Mouse (Mus musculus) kidney, embryonic 14.5 days (tissue): ENCODE measurements at regions not wholly inside any gene's neighbourhood (a gene's known extent, or its start where the extent isn't known, plus 50 kb on each side); places are given as distances from the start of the nearest gene placed in this dataset.

Experiments used
- ATAC-seq: fragments of 200-750 bp; cut with Nextera tagmentation; 2 replicates; pipeline ENCODE4 v1.8.0; 2017; ENCODE audit warnings: moderate number of reproducible peaks, mild to moderate bottlenecking, moderate TSS enrichment, moderate library complexity; ENCODE audit not compliant: low FRiP score, low TSS enrichment
- H3K27ac ChIP-seq: fragments of 300-500 bp; sonication (generic); 2 replicates; pipeline ENCODE4 v1.5.1; 2014; ENCODE audit warnings: low read depth, mild to moderate bottlenecking, low read length, moderate library complexity, mixed read lengths
- H3K27me3 ChIP-seq: fragments of 300-500 bp; sonication (generic); 2 replicates; pipeline ENCODE4 v1.6.1; 2014; ENCODE audit warnings: mild to moderate bottlenecking, low read length; ENCODE audit not compliant: control insufficient read depth, insufficient read depth
- H3K36me3 ChIP-seq: fragments of 300-500 bp; sonication (generic); 2 replicates; pipeline ENCODE4 v1.6.1; 2014; ENCODE audit warnings: low read length, mixed read lengths; ENCODE audit not compliant: control insufficient read depth, insufficient read depth
- H3K4me1 ChIP-seq: fragments of 300-500 bp; sonication (generic); 2 replicates; pipeline ENCODE4 v1.6.1; 2014; ENCODE audit warnings: low read length, mixed read lengths; ENCODE audit not compliant: control insufficient read depth, insufficient read depth
- H3K4me2 ChIP-seq: fragments of 300-500 bp; sonication (generic); replicated peaks from 2 replicates; pipeline ENCODE4 v1.6.1; 2014; ENCODE audit warnings: low read depth, mild to moderate bottlenecking, low read length
- H3K4me3 ChIP-seq: fragments of 300-500 bp; sonication (generic); 2 replicates; pipeline ENCODE4 v1.5.1; 2014; ENCODE audit warnings: mild to moderate bottlenecking, low read length
- H3K9ac ChIP-seq: fragments of 300-500 bp; sonication (generic); 2 replicates; pipeline ENCODE4 v1.6.1; 2014; ENCODE audit warnings: low read depth, mild to moderate bottlenecking, low read length, moderate library complexity
- H3K9me3 ChIP-seq: fragments of 300-500 bp; sonication (generic); 2 replicates; pipeline ENCODE4 v1.6.1; 2016; ENCODE audit warnings: low read length; ENCODE audit not compliant: control insufficient read depth
- WGBS: fragments of 180-500 bp; shearing (Covaris S2); extraction: QIAGEN DNeasy Blood & Tissue Kit; methylation state at CpG from one replicate; pipeline ENCODE4 v1.1.7; 2014; 5-methylcytosine and 5-hydroxymethylcytosine counted together

DNA sequence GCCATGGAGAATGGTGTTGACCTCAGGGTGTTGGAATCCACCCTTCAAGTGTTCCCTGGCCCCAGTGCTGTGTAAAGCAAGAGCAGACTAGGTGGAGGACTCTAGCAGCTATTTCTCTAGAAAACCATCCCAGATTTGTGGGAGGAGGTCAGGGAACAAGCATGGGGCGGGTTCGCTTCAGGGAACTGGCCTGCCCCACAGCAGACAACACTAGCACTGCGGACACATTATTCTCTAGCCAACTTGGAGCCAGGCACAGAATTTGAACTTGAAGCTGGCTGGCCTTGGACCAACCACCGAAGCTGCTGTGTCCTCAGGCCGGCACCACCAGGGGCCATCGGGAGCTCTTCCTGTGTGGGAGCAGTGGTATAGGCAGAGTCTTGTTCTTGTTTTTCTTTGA, 227.5 kb upstream of the Adra1b start:
- H3K9me3 ChIP-seq = no peaks in the 10 kb centered on the region
- no peak for ATAC-seq
- no peak overlapping the region for H3K4me3 ChIP-seq
- 88% methylated on average over 6 of the region's 6 CpGs for whole genome bisulfite sequencing
- H3K4me1 ChIP-seq = no peaks in the 10 kb centered on the region
- no peak overlapping the region for H3K4me2 ChIP-seq
- H3K27me3 ChIP-seq = no peaks in the 10 kb centered on the region
- no peaks in the 10 kb centered on the region for H3K36me3 ChIP-seq
- no peak overlapping the region for H3K9ac ChIP-seq
- H3K27ac ChIP-seq = no peak overlapping the region

DNA sequence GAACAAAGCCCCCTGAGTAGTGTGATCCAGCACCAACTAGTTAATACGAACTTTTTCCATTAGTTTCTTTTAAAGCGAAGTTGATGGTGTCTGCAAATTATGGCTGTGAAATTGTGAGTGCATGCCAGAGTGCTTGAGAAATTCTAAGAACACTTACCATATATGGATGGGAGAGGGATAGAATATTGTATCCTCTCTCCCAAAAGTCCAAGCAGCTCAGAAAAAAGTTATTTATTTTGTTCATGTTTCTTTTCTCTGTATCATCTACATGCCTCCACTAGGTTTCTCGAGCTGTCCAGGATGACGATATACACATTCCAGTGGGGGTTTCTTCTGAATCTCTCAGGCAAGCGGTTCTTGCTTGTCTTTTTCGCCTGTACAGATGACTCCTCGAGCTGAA, 232.2 kb upstream of the Adra1b start:
- H3K9me3 ChIP-seq = no peaks in the 10 kb centered on the region
- H3K4me1 ChIP-seq = no peaks in the 10 kb centered on the region
- no peak overlapping the region for H3K4me3 ChIP-seq
- H3K36me3 ChIP-seq = no peaks in the 10 kb centered on the region
- ATAC-seq = no peak
- H3K4me2 ChIP-seq = no peak overlapping the region
- no peaks in the 10 kb centered on the region for H3K27me3 ChIP-seq
- H3K9ac ChIP-seq = no peak overlapping the region
- 77% methylated on average over 7 of the region's 7 CpGs for WGBS
- H3K27ac ChIP-seq = no peak overlapping the region

DNA sequence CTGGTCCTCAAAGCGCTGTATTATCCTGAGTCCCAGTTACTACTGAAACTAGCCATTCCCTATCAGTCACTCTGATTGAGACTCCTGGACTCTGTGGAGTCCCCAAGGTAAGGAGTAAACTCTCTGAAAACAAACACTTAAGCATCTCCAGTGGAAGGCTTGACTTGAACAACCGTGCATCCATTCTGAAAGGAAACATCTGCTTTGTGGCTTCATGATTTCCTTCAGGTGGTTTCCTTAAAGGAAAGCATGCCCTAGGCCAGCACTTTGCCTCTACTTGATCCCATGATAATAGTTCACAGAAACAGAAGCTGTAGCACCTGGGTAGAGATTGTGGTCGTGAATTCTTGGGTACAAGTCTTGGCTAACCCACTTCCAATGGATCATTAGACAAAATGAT, 235.0 kb upstream of the Adra1b start:
- H3K4me3 ChIP-seq = no peak overlapping the region
- H3K9ac ChIP-seq = no peak overlapping the region
- H3K4me2 ChIP-seq = no peak overlapping the region
- H3K4me1 ChIP-seq = no peaks in the 10 kb centered on the region
- no peak for ATAC-seq
- WGBS = 81% methylated on average over 3 of the region's 3 CpGs
- H3K27me3 ChIP-seq = no peaks in the 10 kb centered on the region
- H3K27ac ChIP-seq = no peak overlapping the region
- no peaks in the 10 kb centered on the region for H3K9me3 ChIP-seq
- no peaks in the 10 kb centered on the region for H3K36me3 ChIP-seq

DNA sequence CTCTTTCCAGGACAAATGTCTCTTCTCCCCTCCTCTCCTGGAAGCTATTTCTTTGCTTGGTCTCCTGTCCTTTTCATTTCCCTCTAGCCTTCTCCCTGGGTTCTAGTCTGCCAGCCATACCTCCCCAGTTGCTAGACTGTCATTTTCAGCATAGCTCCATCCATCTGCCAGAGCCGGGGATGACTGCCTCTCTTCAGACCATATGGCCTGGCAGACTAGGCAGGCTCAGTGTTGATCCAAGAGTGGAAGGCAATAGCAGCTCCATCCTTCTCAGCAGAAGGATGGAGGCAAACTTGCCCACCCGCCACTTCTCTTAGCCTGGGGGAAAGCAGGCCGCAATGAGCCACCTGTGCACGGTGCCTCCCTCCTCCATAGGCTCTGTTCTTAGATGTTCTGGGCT, 242.0 kb upstream of the Adra1b start:
- Histone ChIP-seq H3K36me3 (no peaks in the 10 kb centered on the region), H3K4me3 (no peak overlapping the region), H3K4me1 (no peaks in the 10 kb centered on the region), H3K4me2 (no peak overlapping the region), H3K9ac (no peak overlapping the region), H3K27ac (no peak overlapping the region), H3K27me3 (no peaks in the 10 kb centered on the region), H3K9me3 (no peaks in the 10 kb centered on the region)
- no peak for ATAC-seq
- WGBS = 89% methylated on average over 4 of the region's 4 CpGs

DNA sequence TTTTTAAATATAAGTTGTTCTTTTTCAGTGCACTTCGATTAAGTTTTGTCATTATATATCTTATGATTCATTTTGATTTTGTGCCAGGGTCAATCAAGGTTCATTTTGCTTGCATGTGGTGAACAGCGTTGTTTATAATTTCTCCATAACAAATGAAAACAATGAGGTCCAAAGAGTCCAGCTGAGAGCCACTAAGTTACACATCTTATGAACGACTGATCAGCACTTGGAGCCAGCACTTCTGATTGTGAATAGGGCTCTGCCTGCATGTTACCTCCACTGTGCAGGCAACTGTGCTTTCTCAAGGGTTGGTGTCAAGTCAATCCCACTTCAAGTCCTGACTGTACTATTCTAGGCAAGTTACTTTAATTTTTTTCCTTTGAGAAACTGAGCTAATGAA, 243.5 kb upstream of the Adra1b start:
- ATAC-seq = no peak
- H3K4me3 ChIP-seq = no peak overlapping the region
- 79% methylated on average over 3 of the region's 3 CpGs for WGBS
- no peaks in the 10 kb centered on the region for H3K27me3 ChIP-seq
- H3K4me1 ChIP-seq = no peaks in the 10 kb centered on the region
- H3K9ac ChIP-seq = no peak overlapping the region
- H3K27ac ChIP-seq = no peak overlapping the region
- no peak overlapping the region for H3K4me2 ChIP-seq
- H3K9me3 ChIP-seq = no peaks in the 10 kb centered on the region
- no peaks in the 10 kb centered on the region for H3K36me3 ChIP-seq

DNA sequence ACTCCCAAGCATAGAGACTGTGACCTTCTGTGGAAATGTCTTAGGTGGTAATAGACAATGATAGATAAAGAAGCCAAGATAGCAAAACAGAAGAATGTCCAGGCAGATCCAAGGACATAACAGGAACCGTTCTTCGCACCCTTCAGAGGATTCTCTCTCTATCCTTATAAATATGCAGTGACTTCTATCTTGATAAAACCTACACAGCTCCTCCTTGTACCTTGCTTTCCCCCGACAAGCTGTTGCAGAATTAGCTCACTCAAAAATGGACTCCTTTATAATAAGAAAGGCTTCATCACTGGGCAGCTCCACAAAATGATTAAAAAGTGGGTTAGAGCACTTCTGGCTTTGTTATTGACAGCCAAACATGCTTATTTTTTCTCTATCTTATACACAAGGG, 245.4 kb upstream of the Adra1b start:
- no peak overlapping the region for H3K4me3 ChIP-seq
- no peaks in the 10 kb centered on the region for H3K36me3 ChIP-seq
- no peak overlapping the region for H3K9ac ChIP-seq
- no peak for ATAC-seq
- no peaks in the 10 kb centered on the region for H3K27me3 ChIP-seq
- 90% methylated on average over 3 of the region's 3 CpGs for WGBS
- no peaks in the 10 kb centered on the region for H3K4me1 ChIP-seq
- no peak overlapping the region for H3K27ac ChIP-seq
- H3K4me2 ChIP-seq = no peak overlapping the region
- no peaks in the 10 kb centered on the region for H3K9me3 ChIP-seq

DNA sequence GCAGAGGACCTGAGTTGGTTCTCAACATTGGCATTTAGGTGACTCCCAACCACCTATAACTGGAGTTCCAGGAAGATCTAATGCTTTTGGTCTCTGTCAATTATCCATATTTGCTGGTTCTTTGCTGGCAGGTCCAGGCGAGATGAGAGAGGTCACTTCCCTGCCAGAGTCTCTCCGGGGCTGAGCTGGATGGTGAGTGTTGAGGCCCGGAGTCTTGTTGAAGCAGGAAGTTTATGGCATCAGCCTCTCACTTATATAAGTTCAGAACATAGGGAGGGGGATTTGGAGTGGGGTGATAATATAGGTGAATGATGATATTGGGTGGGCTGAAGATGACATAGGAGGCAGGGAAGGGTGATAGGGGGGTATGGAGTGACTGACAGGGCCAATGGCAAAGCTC, 246.3 kb upstream of the Il12b start:
- H3K36me3 ChIP-seq = no peaks in the 10 kb centered on the region
- ATAC-seq = no peak
- no peak overlapping the region for H3K9ac ChIP-seq

DNA sequence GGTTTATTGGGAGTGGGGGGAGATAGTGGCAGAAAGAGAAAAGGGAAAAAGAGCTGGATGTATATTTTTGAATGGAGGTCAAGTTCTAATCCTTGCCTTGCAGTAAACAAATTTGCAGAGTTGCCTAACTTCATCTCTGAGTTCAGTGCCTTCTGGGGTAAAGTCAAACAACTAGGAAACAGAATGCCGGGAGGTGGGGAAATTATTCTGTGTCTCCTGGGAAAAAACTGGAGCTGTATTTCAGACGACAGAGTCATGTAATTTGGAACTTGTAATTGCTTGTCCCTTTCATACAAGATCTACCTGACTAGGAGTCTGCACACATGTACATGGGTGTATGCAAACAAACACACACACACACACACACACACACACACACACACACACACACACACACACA, 244.3 kb upstream of the Il12b start:
- Histone ChIP-seq H3K9me3 (no peaks in the 10 kb centered on the region), H3K4me3 (no peak overlapping the region), H3K27me3 (no peaks in the 10 kb centered on the region), H3K36me3 (no peaks in the 10 kb centered on the region), H3K4me1 (0 out of 2 replicates have a peak, but pooled peaks cover 3% of the 10 kb centered on the region), H3K27ac (no peak overlapping the region), H3K4me2 (no peak overlapping the region), H3K9ac (no peak overlapping the region)
- WGBS = 45% methylated on average over 2 of the region's 2 CpGs
- no peak for ATAC-seq

More for the DNA sequence above, 246.3 kb upstream of the Il12b start:
- no peak overlapping the region for H3K4me3 ChIP-seq
- H3K4me1 ChIP-seq = 0 out of 2 replicates have a peak, but pooled peaks cover 3% of the 10 kb centered on the region
- no peak overlapping the region for H3K27ac ChIP-seq
- 92% methylated on average over 3 of the region's 3 CpGs for WGBS
- no peaks in the 10 kb centered on the region for H3K27me3 ChIP-seq
- H3K4me2 ChIP-seq = no peak overlapping the region
- H3K9me3 ChIP-seq = no peaks in the 10 kb centered on the region

DNA sequence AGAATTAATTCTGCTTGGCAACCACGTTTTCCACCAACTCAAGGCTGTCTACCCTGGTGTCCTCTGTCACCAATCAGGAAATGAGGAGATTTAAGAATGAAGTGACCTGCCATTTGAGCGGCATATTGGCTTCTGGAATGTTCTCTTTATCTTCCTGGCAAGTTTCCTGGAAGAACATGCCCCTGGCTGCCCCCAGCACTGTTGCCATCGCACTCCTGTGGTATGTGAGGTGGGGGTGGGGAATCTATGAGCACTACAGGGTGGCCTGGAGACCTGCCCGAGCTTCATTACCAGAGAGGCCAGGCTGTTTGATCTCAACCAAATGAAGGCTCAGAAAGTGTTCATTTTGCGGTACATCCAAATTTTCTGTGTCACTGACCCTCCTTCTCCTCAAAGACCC, 243.8 kb upstream of the Il12b start:
- H3K27me3 ChIP-seq = no peaks in the 10 kb centered on the region
- H3K9ac ChIP-seq = no peak overlapping the region
- H3K4me1 ChIP-seq = 0 out of 2 replicates have a peak, but pooled peaks cover 3% of the 10 kb centered on the region
- WGBS = 44% methylated on average over 5 of the region's 5 CpGs
- no peak overlapping the region for H3K4me3 ChIP-seq
- H3K36me3 ChIP-seq = no peaks in the 10 kb centered on the region
- H3K4me2 ChIP-seq = no peak overlapping the region
- no peak overlapping the region for H3K27ac ChIP-seq
- no peaks in the 10 kb centered on the region for H3K9me3 ChIP-seq
- no peak for ATAC-seq
